Mouse (Mus musculus) embryo, embryonic 10.5 days (tissue): ENCODE data around the gene Cds1.
A peak's percentile ranks its signal among the peaks of the same experiment; 100 is the strongest.

Source experiments
- DNase-seq: peaks from one replicate; pipeline ENCODE4 v3.0.0-alpha.2; 2015; ENCODE audit warnings: low spot score

The Cds1 gene

DNA sequence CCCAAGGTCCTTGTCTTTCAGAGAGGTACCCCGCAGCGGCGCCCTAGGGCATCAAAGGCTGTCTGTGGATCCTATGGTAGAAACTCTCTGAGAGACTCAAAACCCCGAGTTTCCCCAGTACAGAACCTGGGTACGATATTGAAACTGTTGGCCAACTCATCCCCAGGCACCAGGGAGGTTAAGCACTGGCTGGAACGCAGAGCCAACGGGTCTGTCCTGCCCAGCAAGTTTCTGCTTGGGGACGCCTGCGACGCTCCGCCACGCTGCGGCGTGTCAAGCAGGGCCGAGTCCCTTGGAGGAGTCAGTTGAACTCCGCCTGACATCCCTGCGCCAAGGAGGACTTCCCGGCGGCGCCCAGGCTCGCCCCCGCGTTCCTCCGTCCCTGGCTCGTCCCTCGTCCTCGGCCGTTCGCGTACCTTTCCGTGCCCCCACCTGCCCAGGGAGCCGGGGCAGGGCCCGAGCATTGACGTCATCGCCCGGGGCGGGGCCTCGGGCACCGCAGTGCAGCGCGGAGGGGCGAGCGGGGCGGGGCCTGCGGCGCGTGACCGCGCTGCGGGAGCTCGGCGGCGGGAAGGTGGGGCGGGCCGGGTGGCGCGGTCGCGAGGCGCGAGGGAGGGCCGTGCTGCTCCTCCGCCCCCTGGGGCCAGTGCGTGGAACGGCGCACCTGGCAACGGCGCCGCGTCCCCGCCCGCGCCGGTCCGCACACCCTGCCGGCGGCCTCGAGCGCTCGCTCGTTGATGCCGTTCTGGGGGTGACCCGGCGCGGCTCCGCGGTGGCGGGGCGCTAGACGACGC is at the start of gene Cds1:
Gene Cds1, plus strand, starts transcription at position 577 of the 794 bp plus-strand sequence.
- DNase-seq = peak; percentile 64

GRCm38 (mm10) chr5:101724216-101724615 is 40.7 kb upstream of the Cds1 start:
- DNase-seq = no peak

- DNase-seq = no peak
Observed at GRCm38 (mm10) chr5:101724756-101725155, 40.2 kb upstream of the Cds1 start.

DNA sequence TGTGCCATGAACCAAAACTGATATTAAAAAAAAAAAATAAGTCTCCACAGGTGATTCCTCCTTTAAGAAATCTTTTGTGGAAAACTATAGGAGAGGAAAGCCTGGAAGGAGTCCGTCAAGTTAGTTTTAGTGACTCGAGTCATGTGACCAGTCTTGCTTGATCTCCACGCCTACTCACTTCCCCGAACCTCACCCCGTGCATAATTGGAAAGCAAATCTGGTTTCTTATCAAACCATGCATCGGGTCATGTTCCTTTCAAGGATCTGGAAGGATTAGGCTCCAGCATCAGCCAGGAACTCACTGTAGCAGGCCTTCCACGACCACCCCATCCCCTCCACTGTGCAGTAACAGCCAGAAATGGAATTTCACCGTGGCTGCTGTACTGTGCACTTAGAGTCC is 39.2 kb upstream of the Cds1 start:
- DNase-seq = no peak

- DNase-seq = no peak
Observed at GRCm38 (mm10) chr5:101726371-101726770, 38.6 kb upstream of the Cds1 start.

DNA sequence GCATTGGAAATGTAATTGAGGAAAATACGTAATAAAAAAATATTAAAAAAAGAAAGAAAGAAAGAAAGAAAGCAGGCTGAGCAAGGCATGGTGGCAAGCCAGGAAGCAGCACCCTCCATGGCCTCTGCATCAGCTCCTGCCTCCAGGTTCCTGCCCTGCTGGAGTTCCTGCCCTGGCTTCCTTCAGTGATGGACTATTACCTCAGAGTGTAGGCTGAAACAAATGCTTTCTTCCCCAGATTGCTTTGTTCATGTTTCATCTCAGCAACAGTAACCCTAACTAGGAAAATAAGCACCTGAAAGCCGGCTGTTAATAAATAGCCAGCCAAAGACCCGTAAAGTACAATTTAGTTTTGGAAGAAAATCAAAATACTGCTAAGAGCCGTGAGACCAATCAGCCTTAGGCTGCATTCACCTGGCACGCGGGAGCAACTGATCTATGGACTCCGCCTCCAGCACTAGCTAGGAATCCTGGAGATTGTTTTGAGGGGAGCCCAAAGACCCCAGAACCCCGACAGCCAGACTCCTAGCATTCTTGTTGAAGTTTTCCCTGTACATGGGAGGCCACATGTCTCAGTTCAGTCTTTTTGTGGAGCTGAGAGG is 36.5 kb upstream of the Cds1 start:
- DNase-seq = no peak

DNA sequence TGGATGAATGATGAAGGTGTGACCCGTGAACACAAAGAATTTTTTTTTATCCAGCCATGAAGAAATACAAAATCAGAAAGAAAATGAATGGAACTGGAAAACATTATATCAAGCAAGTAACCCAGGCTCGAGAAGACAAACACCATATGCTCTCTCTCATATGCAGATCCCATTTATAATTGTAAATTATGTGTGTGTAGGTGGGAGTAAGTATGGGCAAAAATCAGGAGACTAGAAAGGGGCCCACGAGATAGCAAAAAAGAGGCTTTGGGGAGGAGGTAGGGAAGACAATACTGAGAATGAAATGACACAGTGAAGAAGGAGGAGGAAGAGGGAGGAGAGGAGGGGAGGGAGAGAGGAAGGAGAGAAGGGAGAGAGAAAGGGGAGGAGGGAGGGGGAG is 27.6 kb upstream of the Cds1 start:
- DNase-seq = no peak

DNA sequence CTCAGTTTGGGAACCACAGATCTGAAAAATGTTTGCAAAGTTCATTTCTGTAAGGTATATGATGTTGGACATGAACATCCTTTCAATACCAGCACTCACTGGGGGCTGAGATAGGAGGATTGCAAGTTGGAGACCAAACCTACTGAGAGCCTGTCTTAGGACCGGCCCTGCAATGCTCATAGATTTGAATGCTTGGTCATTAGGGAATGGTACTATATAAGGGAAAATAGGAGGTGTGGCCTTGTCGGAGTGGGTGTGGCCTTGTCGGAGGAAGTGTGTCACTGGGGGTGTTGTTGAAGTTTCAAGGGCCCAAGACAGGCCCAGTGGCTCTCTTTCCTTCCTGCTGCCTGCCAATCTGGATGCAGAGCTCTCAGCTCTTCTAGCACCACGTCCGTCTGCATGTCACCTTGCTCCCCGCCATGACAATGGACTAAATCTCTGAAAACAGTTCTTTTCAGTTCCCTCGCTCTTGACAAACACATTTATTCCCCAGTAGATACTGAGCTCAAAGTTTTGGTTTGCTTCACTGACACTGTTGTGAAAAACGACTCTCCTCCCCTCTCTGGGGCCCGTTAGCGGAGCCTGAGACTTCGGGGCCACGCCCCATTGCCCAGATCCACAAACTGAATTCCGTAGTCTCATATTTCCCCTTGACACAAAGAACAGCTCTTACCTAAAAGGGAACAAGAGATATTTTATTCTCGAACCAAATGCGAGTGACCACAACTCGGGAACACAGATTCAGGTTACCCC is 24.3 kb upstream of the Cds1 start:
- no peak for DNase-seq

- no peak for DNase-seq
Observed at GRCm38 (mm10) chr5:101741224-101741591, 23.7 kb upstream of the Cds1 start.

DNA sequence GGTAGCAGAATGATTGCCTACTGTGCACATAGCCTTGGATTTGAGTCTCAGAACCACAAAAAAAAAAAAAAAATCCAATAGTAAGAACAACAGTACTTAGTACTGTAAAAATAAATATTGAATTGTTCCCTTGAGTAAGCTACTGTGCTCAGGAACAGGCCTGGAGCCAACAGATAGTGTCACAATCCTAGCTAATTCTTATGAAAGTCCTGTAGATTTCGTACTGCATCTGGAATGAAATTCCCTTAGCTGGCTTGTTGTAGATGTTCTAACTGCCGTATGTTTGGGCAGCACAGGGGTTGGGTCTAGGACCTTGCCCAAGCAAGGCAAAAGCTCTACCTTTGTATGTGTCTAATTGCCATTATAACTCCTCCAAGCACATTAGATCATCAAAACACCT is 22.9 kb upstream of the Cds1 start:
- no peak for DNase-seq

GRCm38 (mm10) chr5:101742425-101742824 is 22.5 kb upstream of the Cds1 start:
- no peak for DNase-seq

GRCm38 (mm10) chr5:101744886-101745285 is 20.0 kb upstream of the Cds1 start:
- no peak for DNase-seq

GRCm38 (mm10) chr5:101753680-101754079 is 11.2 kb upstream of the Cds1 start:
- DNase-seq = no peak

DNA sequence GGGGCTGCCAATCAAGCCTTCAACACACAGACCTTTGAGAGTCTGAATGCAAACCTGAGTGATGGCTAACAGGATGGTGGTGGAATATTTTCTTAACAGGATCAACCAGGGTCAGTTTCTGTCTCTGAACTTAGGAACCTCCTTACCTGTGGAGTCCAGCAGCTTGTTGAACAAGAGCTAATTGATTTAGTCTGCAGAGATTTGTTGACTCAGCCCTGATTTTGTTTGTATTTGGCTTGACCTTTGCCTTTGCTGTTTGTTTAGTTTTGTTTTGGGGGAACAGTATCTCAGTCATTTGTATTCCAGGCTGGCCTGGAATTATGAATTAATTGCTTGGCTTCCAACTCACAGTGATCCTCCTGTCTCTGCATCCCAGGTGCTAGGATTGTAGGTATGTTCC is 7.3 kb upstream of the Cds1 start:
- no peak for DNase-seq

DNA sequence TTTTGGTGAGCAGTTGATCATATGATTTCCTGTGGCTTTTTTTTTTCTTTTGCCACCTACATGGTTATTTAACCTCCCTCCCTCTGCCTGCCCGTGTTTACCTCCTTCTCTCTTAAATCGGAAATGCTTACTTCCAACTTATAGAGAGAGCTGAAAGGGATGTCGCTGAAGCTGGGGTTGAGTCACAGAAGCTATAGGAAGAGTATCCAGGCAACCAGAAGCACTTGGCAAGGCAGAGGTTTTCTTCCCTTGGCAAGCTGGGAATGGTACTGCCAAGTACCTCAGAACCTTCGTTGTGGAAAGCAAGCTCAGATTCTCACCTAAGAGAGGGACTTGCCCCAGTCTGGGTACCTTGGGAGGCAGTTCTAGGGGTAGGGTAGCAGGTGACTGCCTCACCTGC is 3.2 kb upstream of the Cds1 start:
- DNase-seq = no peak

DNA sequence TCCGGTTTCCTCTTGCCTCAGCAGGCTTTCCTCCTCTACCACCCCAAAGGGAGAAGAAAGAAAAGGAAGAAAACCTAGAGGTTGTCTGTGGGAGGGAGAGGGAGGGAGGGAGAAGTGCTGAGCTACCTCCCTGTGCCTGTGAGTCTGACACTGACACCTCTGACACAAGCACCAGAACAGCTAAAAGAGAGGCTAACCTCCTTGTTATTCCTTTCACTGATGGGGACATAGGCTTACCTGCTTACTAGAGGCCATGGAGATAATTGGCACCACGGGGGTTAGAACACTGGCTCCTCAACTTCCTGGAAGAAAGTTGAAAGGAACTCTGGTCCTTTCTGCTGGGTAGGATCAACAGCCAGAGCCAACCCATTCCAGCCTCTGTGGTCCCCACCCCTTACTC is 1.4 kb upstream of the Cds1 start:
- no peak for DNase-seq

- DNase-seq = peak; percentile 41
Observed at GRCm38 (mm10) chr5:101765390-101765901, 516 bp downstream of the Cds1 start.

DNA sequence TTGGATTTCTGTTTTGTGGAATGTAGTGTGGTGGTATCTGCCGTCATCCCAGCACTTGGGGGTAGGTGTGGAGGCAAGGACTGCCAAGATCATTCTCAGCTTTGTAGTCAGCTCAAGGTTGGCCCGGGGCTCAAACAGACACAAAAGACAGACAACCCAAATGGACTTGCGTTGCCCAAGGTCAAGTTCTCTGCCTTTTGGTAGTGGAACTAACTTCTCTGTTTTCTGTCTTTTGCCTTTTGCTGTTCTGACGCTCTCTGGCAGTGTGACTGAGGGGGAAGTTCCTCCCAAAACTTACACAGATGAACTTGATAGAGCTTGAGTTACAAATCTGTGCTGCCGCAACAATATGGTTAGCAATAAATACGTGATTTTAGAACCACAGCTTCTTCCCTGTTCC is 1.3 kb downstream of the Cds1 start:
- DNase-seq = peak; percentile 27

GRCm38 (mm10) chr5:101767086-101767485 is 2.2 kb downstream of the Cds1 start:
- DNase-seq = no peak

DNA sequence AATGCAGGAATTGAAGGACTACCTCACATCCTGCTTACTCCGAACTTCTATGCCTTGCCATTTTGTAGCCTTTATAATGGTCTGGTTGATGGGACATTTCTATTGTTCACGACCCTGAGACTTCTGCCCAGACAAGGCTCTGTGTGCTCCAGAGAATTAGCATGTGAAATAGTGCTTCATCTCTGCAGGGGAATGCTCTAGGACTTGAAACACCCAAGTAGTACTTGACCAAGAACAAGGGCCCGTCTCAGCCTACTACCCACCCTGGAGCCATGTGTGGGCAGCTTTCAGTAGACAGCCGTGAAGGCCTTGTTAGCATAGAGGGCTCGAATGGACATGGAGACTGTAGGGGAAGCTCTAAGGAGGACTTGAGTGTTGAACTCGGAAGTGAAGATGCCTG is 2.6 kb downstream of the Cds1 start:
- DNase-seq = no peak

GRCm38 (mm10) chr5:101768558-101768957 is 3.6 kb downstream of the Cds1 start:
- DNase-seq = no peak

DNA sequence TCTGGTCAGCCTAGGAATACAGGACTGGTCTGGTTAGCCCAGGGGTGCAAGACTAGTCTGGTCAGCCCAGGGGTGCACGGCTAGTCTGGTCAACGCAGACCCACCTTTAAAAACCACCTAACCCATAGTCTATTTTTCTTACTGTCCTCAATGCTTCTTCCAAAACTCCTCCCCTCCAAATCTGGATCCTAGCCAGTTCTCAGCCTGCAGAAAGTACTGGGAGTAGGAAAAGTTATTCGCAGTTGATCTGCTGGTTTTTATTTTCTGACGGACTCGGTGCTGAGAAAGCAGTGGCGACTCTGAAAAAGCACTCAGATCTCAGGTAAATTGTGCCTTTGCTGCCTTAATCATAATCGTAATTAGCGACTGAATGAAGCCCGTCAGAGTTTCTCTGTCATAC is 7.7 kb downstream of the Cds1 start:
- no peak for DNase-seq

GRCm38 (mm10) chr5:101775262-101775661 is 10.3 kb downstream of the Cds1 start:
- no peak for DNase-seq
